Mouse (Mus musculus): ENCODE measurements at regions not wholly inside any gene's neighbourhood (a gene's known extent, or its start where the extent isn't known, plus 50 kb on each side); places are given as distances from the start of the nearest gene placed in this dataset.
A peak's percentile ranks its signal among the peaks of the same experiment; 100 is the strongest.

- H3K79me3 ChIP-seq (ENCODE audit: low read depth) = no peaks in the 10 kb centered on the region
- no peaks in the 10 kb centered on the region for H3K79me2 ChIP-seq (ENCODE audit: control insufficient read depth, insufficient read depth)
- no peak overlapping the region for H3K4me3 ChIP-seq (ENCODE audit: insufficient read depth, poor library complexity, severe bottlenecking)
- H3K36me3 ChIP-seq (ENCODE audit: control insufficient read depth, insufficient read depth) = no peaks in the 10 kb centered on the region
- TF ChIP-seq FOSL1 (IDR thresholded peaks at IDR 0.05; ENCODE audit: insufficient read depth, low read length, poor library complexity, severe bottlenecking) (no peak), CEBPB (IDR thresholded peaks at IDR 0.05; ENCODE audit: low read depth) (no peak), MYOG (IDR thresholded peaks at IDR 0.05; ENCODE audit: control insufficient read depth, extremely low read depth, insufficient read length) (no peak), MYOD1 (IDR thresholded peaks at IDR 0.05; ENCODE audit: control insufficient read depth, insufficient read length, low read depth) (no peak), CTCF (IDR thresholded peaks at IDR 0.05; ENCODE audit: control insufficient read depth, insufficient read depth, insufficient read length) (no peak), USF1 (IDR thresholded peaks at IDR 0.05; ENCODE audit: low read depth) (no peak)
- H3ac ChIP-seq (ENCODE audit: control insufficient read depth, insufficient read length, low read depth) = no peak overlapping the region
- H3K27me3 ChIP-seq (ENCODE audit: control insufficient read depth, insufficient read depth, insufficient read length) = no peaks in the 10 kb centered on the region
Measured at GRCm38 (mm10) chr2:117769402-117770114, 342.1 kb upstream of the Thbs1 start.

- TF ChIP-seq CEBPB (IDR thresholded peaks at IDR 0.05; ENCODE audit: low read depth) (no peak), MYOG (IDR thresholded peaks at IDR 0.05; ENCODE audit: control insufficient read depth, extremely low read depth, insufficient read length) (no peak)
- Histone ChIP-seq H3K79me3 (ENCODE audit: low read depth) (no peaks in the 10 kb centered on the region), H3K79me2 (ENCODE audit: control insufficient read depth, insufficient read depth) (no peaks in the 10 kb centered on the region), H3K4me3 (ENCODE audit: insufficient read depth, poor library complexity, severe bottlenecking) (no peak overlapping the region), H3K27me3 (ENCODE audit: control insufficient read depth, insufficient read depth, insufficient read length) (no peaks in the 10 kb centered on the region), H3ac (ENCODE audit: control insufficient read depth, insufficient read length, low read depth) (no peak overlapping the region), H3K36me3 (ENCODE audit: control insufficient read depth, insufficient read depth) (no peaks in the 10 kb centered on the region)
Measured at GRCm38 (mm10) chr2:117770115-117770485, 341.6 kb upstream of the Thbs1 start.

- Histone ChIP-seq H3K79me2 (ENCODE audit: control insufficient read depth, insufficient read depth) (no peaks in the 10 kb centered on the region), H3K79me3 (ENCODE audit: low read depth) (no peaks in the 10 kb centered on the region), H3K27me3 (ENCODE audit: control insufficient read depth, insufficient read depth, insufficient read length) (no peaks in the 10 kb centered on the region), H3K4me3 (ENCODE audit: insufficient read depth, poor library complexity, severe bottlenecking) (no peak overlapping the region), H3K36me3 (ENCODE audit: control insufficient read depth, insufficient read depth) (no peaks in the 10 kb centered on the region), H3ac (ENCODE audit: control insufficient read depth, insufficient read length, low read depth) (no peak overlapping the region)
- TF ChIP-seq MYOG (IDR thresholded peaks at IDR 0.05; ENCODE audit: control insufficient read depth, extremely low read depth, insufficient read length) = no peak
- peak; percentile 54 for TF ChIP-seq CTCF (IDR thresholded peaks at IDR 0.05; ENCODE audit: control insufficient read depth, insufficient read depth, insufficient read length)
Measured at GRCm38 (mm10) chr2:117780287-117780686, 331.4 kb upstream of the Thbs1 start.

- Histone ChIP-seq H3K4me3 (ENCODE audit: insufficient read depth, poor library complexity, severe bottlenecking) (no peak overlapping the region), H3K36me3 (ENCODE audit: control insufficient read depth, insufficient read depth) (no peaks in the 10 kb centered on the region)
- TF ChIP-seq CTCF (IDR thresholded peaks at IDR 0.05; ENCODE audit: control insufficient read depth, insufficient read depth, insufficient read length) (no peak), MAX (IDR thresholded peaks at IDR 0.05) (no peak), CEBPB (IDR thresholded peaks at IDR 0.05; ENCODE audit: low read depth) (no peak), MYOG (IDR thresholded peaks at IDR 0.05; ENCODE audit: control insufficient read depth, extremely low read depth, insufficient read length) (no peak), USF1 (IDR thresholded peaks at IDR 0.05; ENCODE audit: low read depth) (no peak), FOSL1 (IDR thresholded peaks at IDR 0.05; ENCODE audit: insufficient read depth, low read length, poor library complexity, severe bottlenecking) (no peak), MYOD1 (IDR thresholded peaks at IDR 0.05; ENCODE audit: control insufficient read depth, insufficient read length, low read depth) (no peak)
Measured at GRCm38 (mm10) chr2:117780816-117781215, 330.9 kb upstream of the Thbs1 start.

GRCm38 (mm10) chr2:117787321-117787720 is 324.4 kb upstream of the Thbs1 start:
- Histone ChIP-seq H3K79me3 (ENCODE audit: low read depth) (no peaks in the 10 kb centered on the region), H3K79me2 (ENCODE audit: control insufficient read depth, insufficient read depth) (no peaks in the 10 kb centered on the region), H3K36me3 (ENCODE audit: control insufficient read depth, insufficient read depth) (no peaks in the 10 kb centered on the region), H3ac (ENCODE audit: control insufficient read depth, insufficient read length, low read depth) (no peak overlapping the region), H3K4me3 (ENCODE audit: insufficient read depth, poor library complexity, severe bottlenecking) (no peak overlapping the region), H3K27me3 (ENCODE audit: control insufficient read depth, insufficient read depth, insufficient read length) (no peaks in the 10 kb centered on the region)
- TF ChIP-seq USF1 (IDR thresholded peaks at IDR 0.05; ENCODE audit: low read depth) (no peak), MYOG (IDR thresholded peaks at IDR 0.05; ENCODE audit: control insufficient read depth, extremely low read depth, insufficient read length) (no peak), MAX (IDR thresholded peaks at IDR 0.05) (no peak), FOSL1 (IDR thresholded peaks at IDR 0.05; ENCODE audit: insufficient read depth, low read length, poor library complexity, severe bottlenecking) (no peak), CEBPB (IDR thresholded peaks at IDR 0.05; ENCODE audit: low read depth) (no peak), MYOD1 (IDR thresholded peaks at IDR 0.05; ENCODE audit: control insufficient read depth, insufficient read length, low read depth) (no peak), CTCF (IDR thresholded peaks at IDR 0.05; ENCODE audit: control insufficient read depth, insufficient read depth, insufficient read length) (no peak)

More at GRCm38 (mm10) chr2:117780816-117781215, 330.9 kb upstream of the Thbs1 start:
- H3ac ChIP-seq (ENCODE audit: control insufficient read depth, insufficient read length, low read depth) = no peak overlapping the region
- no peaks in the 10 kb centered on the region for H3K79me3 ChIP-seq (ENCODE audit: low read depth)
- no peaks in the 10 kb centered on the region for H3K79me2 ChIP-seq (ENCODE audit: control insufficient read depth, insufficient read depth)
- H3K27me3 ChIP-seq (ENCODE audit: control insufficient read depth, insufficient read depth, insufficient read length) = no peaks in the 10 kb centered on the region

- Histone ChIP-seq H3ac (ENCODE audit: control insufficient read depth, insufficient read length, low read depth) (no peak overlapping the region), H3K36me3 (ENCODE audit: control insufficient read depth, insufficient read depth) (no peaks in the 10 kb centered on the region), H3K4me3 (ENCODE audit: insufficient read depth, poor library complexity, severe bottlenecking) (no peak overlapping the region), H3K79me3 (ENCODE audit: low read depth) (no peaks in the 10 kb centered on the region), H3K79me2 (ENCODE audit: control insufficient read depth, insufficient read depth) (no peaks in the 10 kb centered on the region), H3K27me3 (ENCODE audit: control insufficient read depth, insufficient read depth, insufficient read length) (no peaks in the 10 kb centered on the region)
- no peak for TF ChIP-seq MYOG (IDR thresholded peaks at IDR 0.05; ENCODE audit: control insufficient read depth, extremely low read depth, insufficient read length)
Measured at GRCm38 (mm10) chr2:117794285-117794684, 317.4 kb upstream of the Thbs1 start.

All from C2C12 (cell line).